Mouse (Mus musculus): ENCODE measurements around the gene Speg. TPM values are rescaled to one million over a fixed set of nuclear protein-coding genes. Genes with fewer than 3 reads are reported as not detected.

The Speg gene
- total RNA-seq, 2 experiments from 2014 or later, result 164 to 175 TPM

GRCm38 (mm10) chr1:75363868-75364267, 11.2 kb upstream of the Speg start:
- DNase-seq (ENCODE audit: low spot score in 2 of 2), result no peak

- DNase-seq (ENCODE audit: low spot score in 2 of 2), result peak in 1 of 2 experiments; percentile 40
These were observed 9.5 kb upstream of the Speg start for GRCm38 (mm10) chr1:75365510-75366137.

- DNase-seq (ENCODE audit: low spot score in 2 of 2), result no peak
These were observed 5.6 kb upstream of the Speg start for GRCm38 (mm10) chr1:75369360-75369983.

- DNase-seq (ENCODE audit: low spot score in 2 of 2), result no peak
These were observed 5.0 kb upstream of the Speg start for GRCm38 (mm10) chr1:75369984-75370660.

- DNase-seq (ENCODE audit: low spot score in 2 of 2), result peak; percentile 53 to 65
These were observed 3.6 kb upstream of the Speg start for GRCm38 (mm10) chr1:75371317-75372095.

GRCm38 (mm10) chr1:75372450-75372849, 2.6 kb upstream of the Speg start:
- DNase-seq (ENCODE audit: low spot score in 2 of 2), result no peak

GRCm38 (mm10) chr1:75373276-75373675, 1.8 kb upstream of the Speg start:
- DNase-seq (ENCODE audit: low spot score in 2 of 2), result no peak

- DNase-seq (ENCODE audit: low spot score in 2 of 2), result no peak
These were observed 4.1 kb downstream of the Speg start for GRCm38 (mm10) chr1:75379196-75379595.

- no peak for DNase-seq (ENCODE audit: low spot score in 2 of 2)
These were observed 4.8 kb downstream of the Speg start for GRCm38 (mm10) chr1:75379931-75380330.

- no peak for DNase-seq (ENCODE audit: low spot score in 2 of 2)
These were observed 5.9 kb downstream of the Speg start for GRCm38 (mm10) chr1:75380951-75381350.

GRCm38 (mm10) chr1:75381482-75382355, 6.6 kb downstream of the Speg start:
- peak; percentile 28 to 63 for DNase-seq (ENCODE audit: low spot score in 2 of 2)

- peak; percentile 37 to 45 for DNase-seq (ENCODE audit: low spot score in 2 of 2)
These were observed 7.4 kb downstream of the Speg start for GRCm38 (mm10) chr1:75382356-75383071.

GRCm38 (mm10) chr1:75384470-75385141, 9.5 kb downstream of the Speg start:
- DNase-seq (ENCODE audit: low spot score in 2 of 2), result peak in 1 of 2 experiments; percentile 33

- DNase-seq (ENCODE audit: low spot score in 2 of 2), result peak in 1 of 2 experiments; percentile 42
These were observed 10.1 kb downstream of the Speg start for GRCm38 (mm10) chr1:75385142-75385730.

GRCm38 (mm10) chr1:75386149-75386548, 11.1 kb downstream of the Speg start:
- no peak for DNase-seq (ENCODE audit: low spot score in 2 of 2)

GRCm38 (mm10) chr1:75387469-75387928, 12.4 kb downstream of the Speg start:
- no peak for DNase-seq (ENCODE audit: low spot score in 2 of 2)

- peak in 1 of 2 experiments; percentile 50 for DNase-seq (ENCODE audit: low spot score in 2 of 2)
These were observed 13.1 kb downstream of the Speg start for GRCm38 (mm10) chr1:75387929-75388897.

All from layer of hippocampus, postnatal 10 days (tissue).